Mouse (Mus musculus): ENCODE results near the gene Bmp5. TPM values are rescaled to one million over a fixed set of nuclear protein-coding genes. Genes with fewer than 3 reads are reported as not detected.
"Not testable (repeated sequence)": the region's sequence is repeated elsewhere in the genome, so short reads cannot be mapped to it uniquely, and the experiment has no call there.

Bmp5 gene
- 1 to 10 TPM; 1.2 to 1.6 (median 1.4) TPM for total RNA-seq (2022)

DNA sequence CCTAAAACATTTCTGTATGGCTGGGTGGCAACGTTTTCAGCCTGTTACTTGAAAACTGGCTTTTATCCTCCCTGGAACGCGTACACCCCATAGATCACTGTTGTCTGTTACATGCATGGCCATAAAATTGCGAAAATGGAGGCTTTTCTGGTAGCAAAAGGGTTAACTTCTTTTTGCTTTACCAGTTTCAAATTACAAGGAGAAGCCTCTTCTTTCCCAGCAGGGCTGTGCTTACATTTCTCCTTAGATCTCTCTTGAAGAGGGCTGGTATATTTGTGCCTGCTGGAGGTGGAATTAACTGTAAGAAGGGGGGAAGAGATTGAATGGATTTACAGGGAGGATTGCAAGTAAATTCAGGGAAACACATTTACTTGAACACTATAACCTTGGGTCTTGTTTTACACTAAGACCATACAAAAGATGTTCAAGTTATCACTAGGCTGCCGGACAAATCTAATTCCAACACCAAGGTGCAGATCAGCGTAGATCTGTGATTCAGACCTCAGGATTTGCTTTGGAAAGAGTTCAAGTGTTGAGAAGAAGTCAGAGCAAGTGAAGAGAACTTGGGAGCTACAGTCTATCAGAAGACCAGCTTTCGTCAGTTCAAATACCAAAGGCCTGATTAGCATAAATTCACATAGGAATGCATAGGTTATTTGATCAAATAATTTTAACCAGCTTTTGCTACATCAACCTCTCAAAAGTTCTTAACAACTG, at the start of gene Bmp5:
Gene Bmp5 (plus strand): TSS at position 236 of the 717 bp plus-strand sequence.
- no peak for DNase-seq (ENCODE audit: low spot score in 2 of 2)

DNA sequence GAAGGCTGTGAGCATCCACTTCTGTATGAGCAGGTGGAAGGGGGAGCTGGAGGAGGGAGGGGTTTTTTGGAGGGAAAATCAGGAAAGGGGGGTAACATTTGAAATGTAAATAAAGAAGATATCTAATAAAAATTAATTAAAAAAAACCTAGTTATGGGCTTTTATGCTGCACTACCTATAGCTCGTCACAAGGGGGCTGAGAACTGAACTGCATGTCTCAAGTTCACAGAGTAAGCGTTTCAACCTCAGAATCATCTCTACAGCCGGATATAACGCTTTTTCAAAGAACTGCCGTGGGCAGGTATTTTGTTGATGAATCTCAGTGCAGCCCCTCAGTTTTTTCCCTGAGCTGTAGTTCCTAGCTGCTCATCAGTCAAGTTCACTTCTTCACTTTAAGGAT, 15.1 kb upstream of the Bmp5 start:
- no peak for DNase-seq (ENCODE audit: low spot score in 2 of 2)

DNA sequence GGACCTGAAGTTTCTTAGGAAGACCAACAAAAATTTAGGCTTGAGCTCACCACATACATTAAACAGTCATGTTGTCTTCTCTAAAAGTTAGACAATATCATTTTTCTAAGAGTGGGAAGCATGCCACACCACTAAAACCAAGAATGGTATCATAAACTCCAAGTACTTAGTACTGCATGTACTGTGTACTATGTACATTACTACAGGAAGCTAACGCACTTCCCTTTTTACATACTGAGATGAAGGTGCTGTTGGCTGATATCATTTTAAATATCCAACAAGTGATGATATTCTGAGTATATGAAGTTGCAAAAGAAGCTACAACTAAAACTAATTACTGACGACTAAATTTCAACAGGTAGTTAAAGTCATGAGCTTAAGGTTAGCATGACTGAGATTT, 13.6 kb upstream of the Bmp5 start:
- no peak for DNase-seq (ENCODE audit: low spot score in 2 of 2)

DNA sequence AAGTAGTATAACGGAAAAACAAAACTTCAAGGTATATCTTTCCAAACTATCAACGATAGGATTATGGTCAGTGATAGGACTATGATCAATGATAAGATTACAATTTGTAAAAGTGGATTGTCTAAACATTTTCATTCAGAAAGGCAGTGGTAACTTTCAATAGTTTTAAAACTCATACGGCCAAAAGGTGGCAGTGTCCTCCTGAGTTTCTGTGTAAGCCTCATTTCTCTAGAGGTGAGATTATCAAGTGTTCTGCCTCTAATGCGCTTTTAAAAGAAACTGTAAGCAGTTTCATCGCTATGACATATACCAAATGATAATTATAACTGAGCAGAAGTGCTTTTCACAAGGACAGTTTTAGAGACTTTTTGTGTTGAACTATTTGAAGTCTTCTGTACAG, 12.7 kb upstream of the Bmp5 start:
- DNase-seq (ENCODE audit: low spot score in 2 of 2), result peak in 1 of 2 experiments; percentile 15

DNA sequence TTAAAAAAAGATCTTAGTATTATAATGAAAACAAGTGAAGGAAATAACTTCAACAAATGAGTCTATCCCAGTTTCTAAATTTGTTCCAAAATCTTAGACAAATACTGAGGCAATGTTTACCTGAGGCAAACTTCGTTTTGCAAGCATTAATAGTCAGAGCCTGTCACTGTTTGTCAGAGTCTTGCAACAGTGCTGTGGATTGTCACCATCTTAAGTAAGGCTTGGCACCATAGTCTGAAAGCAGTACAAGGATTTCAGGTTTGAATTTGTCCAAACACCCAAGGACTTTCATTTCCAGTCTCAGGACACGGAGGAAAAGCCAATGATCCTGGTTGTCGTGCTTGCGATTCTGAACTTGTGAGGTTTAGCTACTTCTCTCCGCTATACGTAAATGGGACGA, 10.4 kb upstream of the Bmp5 start:
- no peak for DNase-seq (ENCODE audit: low spot score in 2 of 2)

DNA sequence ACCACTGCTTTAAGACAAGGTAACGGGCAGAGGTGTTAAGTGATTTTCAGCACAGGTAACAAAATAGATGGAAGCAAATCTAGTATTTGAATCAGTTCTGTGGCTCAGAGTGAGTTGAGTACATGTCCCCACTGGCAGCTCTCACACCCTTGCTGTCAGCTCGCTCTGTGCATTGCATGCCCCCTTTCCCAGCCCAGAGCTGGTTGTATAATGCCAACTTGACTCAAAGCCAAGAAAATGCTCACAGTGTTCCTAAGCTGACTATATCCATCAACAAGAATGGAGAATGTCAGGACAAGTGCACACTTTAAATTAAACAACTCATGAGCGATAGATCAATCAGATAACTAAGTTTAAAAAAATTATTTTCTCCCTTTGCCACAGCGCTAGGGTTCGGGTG, 8.6 kb upstream of the Bmp5 start:
- no peak for DNase-seq (ENCODE audit: low spot score in 2 of 2)

DNA sequence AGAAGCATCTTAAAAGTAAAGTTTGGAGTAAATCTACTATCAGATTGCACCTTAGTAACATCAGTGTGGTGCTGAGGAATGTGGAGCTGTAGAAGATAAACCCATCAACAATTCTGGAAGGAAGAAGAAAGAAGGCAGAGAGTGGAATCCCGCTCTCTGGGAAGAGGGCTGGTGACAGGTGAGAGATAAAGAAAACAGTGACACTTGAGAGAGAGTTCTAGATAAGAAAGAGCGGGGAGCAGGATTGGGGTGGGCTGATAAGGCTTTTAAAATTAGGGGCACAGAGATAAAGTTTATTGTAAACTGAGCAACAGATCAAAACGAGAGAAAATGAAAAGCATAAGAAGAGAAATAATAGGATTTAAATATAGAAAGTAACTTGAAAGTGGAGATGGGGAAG, 6.1 kb upstream of the Bmp5 start:
- no peak for DNase-seq (ENCODE audit: low spot score in 2 of 2)

DNA sequence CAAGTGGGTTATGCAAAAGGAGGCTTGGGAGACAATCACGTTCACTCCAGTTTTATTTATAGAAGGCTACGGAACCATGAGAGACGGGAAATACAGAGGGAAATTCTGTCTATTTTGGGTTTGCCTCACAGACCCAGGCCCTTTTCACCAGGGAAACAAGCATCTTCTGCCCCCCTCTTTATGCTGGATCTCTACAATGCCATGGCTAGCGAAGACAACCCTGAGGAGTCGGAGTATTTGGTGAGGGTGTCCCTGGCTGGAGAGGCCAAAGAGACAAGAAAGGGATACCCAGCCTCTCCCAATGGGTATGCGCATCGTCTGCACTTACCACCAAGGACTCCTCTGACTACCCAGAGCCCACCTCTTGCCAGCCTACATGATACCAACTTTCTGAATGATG, 989 bp downstream of the Bmp5 start:
- DNase-seq (ENCODE audit: low spot score in 2 of 2), result no peak

DNA sequence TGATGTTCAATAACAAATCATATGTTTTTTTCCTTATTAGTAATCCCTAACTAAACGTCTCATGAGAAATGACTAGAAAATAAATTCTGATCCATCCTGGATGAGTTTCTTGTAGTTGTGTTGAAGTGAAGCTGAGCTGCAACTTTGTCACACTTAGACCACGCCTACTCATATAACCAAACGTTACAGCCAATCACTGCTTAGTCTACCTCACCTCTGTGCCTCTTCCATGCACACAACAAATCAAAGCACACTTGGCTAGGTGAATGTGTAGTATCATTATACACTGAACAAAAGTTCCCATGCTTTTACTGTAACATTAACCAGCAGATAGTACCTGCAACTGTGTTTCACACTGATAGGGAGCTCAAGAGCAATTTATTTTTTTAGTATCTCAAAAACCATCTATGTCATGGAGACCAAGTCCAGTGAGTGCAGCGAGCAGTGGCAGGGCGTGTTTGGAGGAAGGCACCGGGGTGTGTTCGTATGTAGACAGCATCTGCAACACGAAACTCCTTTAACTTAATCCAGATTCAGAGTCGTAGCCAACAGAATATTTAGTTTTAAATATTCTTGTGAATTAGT, 3.7 kb downstream of the Bmp5 start:
- DNase-seq (ENCODE audit: low spot score in 2 of 2), result no peak

DNA sequence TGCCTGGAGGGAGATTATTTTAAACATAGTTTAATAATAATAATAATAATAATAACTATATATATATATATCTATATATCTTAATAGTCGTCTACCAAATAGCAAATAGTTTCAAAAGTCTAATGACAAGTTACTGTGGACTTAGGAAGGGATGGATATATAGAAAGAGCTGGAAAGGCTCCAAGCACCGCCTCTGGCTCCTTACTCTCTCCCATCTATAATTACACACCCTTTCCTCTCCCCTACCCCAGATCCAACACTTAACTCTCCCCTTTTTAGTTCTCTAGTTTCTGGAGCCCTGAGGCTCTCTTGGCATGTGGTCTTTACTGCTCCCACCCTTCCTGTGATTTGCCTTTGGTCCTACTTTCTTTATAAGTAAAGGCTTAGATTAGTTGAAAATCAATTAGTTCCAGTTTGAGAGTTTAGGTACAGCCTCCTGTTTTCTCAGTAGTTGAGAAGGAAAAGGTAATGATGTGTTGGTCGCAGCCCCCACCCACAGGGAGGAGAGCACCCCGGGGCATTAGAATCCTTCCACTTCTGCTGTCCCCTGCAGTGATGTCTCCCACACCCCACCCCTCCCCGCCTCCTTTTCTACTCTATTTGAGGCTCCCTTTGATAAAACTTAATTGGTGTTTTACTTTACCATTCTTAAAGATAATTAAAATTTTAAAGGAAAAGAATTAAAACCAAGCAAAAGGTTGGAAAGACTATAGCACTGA, 5.6 kb downstream of the Bmp5 start:
- DNase-seq (ENCODE audit: low spot score in 2 of 2), result no peak

DNA sequence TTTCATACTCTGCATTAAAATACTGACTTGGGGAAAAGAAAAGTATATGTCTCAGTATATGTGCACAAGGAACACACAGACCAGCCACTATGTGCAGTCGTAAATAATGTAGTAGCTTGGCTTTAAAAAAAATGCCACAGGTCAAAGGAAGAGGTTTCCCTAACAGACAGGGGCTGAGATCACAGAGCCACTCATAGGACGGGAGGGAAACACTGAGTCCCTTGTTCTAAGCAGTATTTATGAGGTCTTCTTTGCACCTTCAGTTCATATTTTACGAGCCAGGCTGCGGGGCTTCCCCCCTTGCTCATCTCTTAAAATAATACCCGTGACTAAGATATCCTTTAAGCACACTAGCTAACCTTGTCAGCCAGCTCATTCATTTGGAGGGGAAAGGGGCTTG, 6.4 kb downstream of the Bmp5 start:
- no peak for DNase-seq (ENCODE audit: low spot score in 2 of 2)

DNA sequence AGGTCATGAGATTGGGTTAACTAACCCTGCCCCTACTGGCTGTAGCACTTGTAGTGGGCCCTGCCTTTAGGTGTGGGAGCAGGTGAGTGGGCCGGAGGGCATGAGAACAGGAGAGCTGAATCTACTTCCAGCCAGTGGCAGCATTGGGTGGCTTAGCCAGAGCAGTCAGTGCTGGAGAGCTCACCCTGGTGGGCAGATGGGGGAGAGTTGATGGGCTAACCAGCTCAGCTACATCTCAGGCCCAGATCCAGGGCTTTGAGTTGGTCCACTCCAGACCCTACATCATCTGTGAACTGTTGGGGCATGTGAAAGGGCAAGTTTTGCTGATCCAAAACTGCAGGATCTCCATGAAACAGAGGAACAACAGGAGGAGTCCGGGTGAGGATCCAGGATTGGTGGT, 8.4 kb downstream of the Bmp5 start:
- no peak for DNase-seq (ENCODE audit: low spot score in 2 of 2)

DNA sequence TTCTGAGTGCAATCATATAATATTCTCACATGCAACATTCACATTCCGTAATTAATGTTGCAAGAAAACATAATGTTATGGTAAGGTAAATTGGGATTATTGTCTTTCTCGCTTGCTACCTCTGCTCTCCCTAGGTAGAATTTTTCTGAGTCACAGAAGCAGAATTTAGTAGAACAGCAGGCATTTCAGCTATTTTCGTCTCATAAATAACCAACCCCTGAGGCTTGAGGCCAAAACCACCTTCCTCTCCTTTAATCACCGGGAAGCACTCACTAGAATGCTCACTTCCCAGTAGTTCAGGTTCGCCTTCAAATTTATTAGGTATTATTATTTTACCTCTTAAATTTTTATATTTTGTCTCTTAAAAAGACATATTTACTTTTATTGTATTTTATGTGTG, 10.8 kb downstream of the Bmp5 start:
- no peak for DNase-seq (ENCODE audit: low spot score in 2 of 2)

DNA sequence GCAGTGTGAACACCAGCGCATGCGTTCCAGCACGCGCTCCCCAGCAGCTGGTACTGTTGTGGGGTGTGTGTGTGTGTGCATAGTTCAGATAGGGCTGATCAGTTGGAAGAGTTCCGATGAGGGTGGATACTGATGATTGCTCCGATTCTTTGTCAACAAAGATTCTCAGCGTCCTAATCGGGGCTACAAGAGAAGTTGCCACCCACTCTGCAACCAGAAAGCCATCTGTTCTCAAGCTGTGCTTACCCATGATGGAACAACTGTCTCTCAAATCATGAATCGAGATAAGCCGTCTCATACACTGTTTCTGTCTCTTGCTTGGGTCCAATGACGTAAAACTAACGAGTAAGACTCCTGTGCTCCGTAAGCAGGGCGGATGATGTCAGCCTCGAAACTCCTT, 12.0 kb downstream of the Bmp5 start:
- peak; percentile 54 to 66 for DNase-seq (ENCODE audit: low spot score in 2 of 2)

DNA sequence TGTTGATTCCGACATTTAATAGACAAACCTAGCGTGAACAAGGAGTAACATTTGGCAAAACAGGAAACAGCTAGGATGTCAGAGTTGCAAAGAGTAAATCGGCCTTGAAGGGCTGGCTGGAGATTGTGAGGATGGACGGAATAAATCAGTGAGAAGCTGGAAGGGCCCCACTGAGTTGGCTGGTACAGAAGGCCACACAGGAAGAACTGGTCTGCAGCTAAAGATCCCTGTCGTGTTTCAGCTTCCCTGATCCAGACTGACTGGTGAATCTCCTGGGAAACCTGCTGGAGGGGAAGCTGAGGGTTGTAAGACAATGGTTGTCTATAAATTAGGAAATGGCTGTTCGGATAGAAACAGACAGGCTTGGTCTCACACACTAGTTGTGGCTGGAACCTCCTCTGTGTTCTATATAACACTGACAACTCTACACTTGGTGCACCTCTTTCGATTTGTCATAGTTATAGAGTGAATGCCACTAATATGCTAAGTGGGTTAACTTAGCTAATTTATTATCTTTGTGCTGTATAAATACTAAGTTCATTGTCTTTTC, 14.8 kb downstream of the Bmp5 start:
- DNase-seq (ENCODE audit: low spot score in 2 of 2), result no peak

DNA sequence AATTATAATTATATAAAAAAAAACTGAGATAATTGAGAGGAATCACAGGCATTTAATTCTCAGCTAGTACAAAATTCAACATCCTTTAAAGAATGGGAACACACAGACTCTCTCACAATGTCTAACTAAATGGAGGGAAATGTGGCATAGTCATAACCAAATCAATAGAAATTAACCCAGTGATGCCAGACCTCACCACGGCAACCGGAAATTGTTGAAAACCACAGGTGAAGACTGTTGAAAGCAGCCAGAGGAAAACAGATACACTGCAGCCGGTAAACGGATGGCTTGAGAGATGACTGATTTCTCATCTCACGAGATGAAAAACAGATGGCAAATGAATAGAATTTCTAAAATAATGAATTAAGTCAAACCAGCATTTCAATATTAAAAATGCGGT, 29.8 kb downstream of the Bmp5 start:
- DNase-seq (ENCODE audit: low spot score in 2 of 2), result no peak

DNA sequence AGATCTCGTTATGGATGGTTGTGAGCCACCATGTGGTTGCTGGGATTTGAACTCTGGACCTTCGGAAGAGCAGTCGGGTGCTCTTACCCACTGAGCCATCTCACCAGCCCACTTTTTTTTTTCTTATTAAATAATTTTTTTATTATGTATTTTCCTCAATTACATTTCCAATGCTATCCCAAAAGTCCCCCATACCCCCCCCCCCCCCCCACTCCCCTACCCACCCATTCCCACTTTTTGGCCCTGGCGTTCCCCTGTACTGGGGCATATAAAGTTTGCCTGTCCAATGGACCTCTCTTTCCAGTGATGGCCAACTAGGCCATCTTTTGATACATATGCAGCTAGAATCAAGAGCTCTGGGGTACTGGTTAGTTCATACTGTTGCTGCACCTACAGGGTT, 33.0 kb downstream of the Bmp5 start:
- DNase-seq (ENCODE audit: low spot score in 2 of 2), result not testable (repeated sequence)

DNA sequence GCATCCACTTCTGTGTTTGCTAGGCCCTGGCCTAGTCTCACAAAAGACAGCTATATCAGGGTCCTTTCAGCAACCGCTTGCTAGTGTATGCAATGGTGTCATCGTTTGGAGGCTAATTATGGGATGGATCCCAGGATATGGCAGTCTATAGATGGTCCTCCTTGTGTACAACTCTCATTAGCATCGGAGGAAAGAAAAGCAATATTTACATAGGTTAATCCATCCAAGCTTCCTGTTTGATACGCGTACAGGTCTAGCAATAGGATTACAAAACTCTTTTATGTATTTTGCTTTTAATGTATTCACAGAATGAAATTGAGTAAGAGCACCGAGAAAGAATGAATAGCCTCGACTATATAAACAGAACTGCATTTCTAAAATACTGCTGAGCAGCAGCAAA, 33.5 kb downstream of the Bmp5 start:
- no peak for DNase-seq (ENCODE audit: low spot score in 2 of 2)

DNA sequence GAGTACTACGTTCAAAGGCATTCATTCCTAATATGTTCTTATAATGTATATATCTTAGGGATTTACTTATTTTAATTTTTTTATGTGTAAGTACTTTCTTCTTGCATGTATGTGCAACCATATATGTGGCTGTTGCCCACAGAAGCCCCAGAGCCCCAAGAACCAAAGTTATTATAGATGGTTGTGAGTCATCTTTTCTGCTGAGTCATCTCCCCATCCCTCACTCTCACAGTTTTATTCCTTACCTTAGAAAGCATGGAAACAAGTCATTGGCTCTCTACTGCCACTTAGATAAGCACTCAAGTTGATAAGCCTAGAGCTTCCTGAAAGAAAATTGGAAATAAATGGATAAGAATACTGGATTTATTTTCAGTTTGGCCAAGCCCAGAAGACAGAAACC, 40.0 kb downstream of the Bmp5 start:
- no peak for DNase-seq (ENCODE audit: low spot score in 2 of 2)

DNA sequence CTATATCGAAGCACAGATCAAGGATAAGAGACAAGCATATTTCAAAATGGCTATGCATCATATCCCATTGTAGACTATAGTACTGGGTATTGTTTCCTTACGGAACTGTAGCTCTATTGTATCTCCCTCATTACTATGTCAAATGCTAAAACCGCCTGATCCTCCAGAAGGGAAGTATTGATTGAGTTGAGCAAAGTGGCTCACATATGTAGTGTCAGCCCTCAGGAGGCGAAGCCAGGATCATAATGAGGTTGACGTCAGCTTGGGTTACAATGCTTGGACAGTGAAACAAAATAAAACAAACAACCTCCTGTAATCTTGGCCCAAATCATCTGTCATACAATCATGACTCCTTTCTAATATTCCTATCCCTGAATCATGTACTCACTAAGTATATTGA, 43.2 kb downstream of the Bmp5 start:
- no peak for DNase-seq (ENCODE audit: low spot score in 2 of 2)

DNA sequence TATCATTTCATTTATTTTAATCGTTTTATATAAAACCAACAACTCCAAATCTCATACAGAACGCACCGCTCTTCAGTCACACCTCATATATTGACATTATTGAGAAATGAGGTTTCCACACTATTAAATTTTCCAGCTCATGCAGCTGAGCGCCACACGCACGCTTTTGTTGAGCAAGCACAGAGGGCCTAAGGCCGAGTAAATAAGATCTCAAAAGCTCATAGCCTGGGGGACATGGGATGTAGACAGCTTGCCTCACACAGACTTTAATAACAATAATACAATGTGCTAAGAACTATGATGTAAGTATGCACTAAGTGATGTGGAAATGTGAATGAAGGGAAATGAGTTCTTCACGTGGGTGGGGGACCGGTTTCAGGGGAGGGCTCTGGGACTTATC, 57.3 kb downstream of the Bmp5 start:
- DNase-seq (ENCODE audit: low spot score in 2 of 2), result no peak

DNA sequence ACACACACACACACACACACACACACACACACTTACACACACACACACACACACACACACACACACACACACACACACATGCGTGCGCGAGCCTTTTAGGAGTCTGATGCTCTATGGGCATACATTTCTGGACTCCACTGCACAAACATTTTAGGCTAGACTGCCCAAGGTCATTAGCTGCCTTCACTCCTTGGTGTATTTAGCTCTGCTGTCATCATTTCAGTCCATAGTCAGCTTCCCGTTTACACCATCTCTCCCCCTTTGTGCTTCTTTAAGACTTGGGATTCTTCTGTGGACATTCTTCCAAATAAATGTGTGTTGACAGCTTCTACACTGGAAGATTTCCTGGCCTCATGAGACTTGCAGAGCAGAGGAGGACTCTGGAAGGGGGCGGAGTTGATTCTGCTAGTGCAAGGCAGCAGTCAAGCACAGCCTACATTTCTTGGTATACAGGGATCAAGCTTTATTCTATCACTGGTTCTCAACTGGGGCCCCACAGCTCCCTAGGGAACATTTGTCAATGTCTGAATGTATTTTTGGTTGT, 58.1 kb downstream of the Bmp5 start:
- no peak for DNase-seq (ENCODE audit: low spot score in 2 of 2)

All from layer of hippocampus, adult 8-10 months (tissue).